In the genomic region with DNA sequence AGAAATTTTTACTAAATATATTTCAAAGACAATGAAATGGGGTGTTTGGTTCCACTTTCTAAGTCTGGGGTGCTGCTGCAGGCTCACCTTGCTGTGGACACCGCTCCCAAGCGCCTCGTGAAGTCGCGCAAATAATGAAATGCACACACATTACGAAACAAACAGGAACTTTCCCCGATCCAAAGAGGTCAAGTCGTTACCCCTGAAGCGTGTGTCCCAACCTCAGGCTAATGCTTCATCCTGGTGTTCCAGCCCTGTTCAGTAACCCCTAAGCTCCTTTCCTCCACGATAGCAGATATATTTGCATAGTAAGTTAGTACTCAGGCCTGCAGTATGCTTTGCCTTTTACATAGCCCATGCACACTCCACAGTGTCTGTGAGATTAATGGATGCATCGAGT, we compare ENCODE assay signal across 12 mouse cellular contexts. TPM values are rescaled to one million over a fixed set of nuclear protein-coding genes. Genes with fewer than 3 reads are reported as not detected.
A peak's percentile ranks its signal among the peaks of the same experiment; 100 is the strongest.
DNase-seq lines count a peak whose midpoint lies in the region; ATAC-seq and TF ChIP-seq lines count a peak whose summit lies in the region.
"Had no signal": no experiment of that assay in that cellular context is flagged by ENCODE, and none has a peak within 500 bp of the region (broad histone marks: within the 10 kb centered on the region; RNA-seq: fewer than 3 reads in every experiment).

No protein-coding gene starts in this region.

- 0 out of 2 replicates have a peak, but pooled peaks have one; percentile 46 for ATAC-seq in lung, embryonic 16.5 days (ENCODE audit: low read depth)
- ATAC-seq in frontal cortex, adult (ENCODE audit: low TSS enrichment): no peak
- no peak for ATAC-seq in midbrain, embryonic 14.5 days (ENCODE audit: low FRiP score, low TSS enrichment)

- no peaks in the 10 kb centered on the region for H3K27me3 ChIP-seq in lung, embryonic 16.5 days (ENCODE audit: control insufficient read depth, insufficient read depth, low read depth, low read length)
- no peaks in the 10 kb centered on the region for H3K27me3 ChIP-seq in midbrain, embryonic 14.5 days (ENCODE audit: control insufficient read depth, insufficient read depth, low read length)
- H3K27me3 ChIP-seq: limb, embryonic 15.5 days had no signal

- no peak for TF ChIP-seq POLR2A in lung, adult 2 months (IDR thresholded peaks at IDR 0.05; ENCODE audit: borderline replicate concordance, extremely low read depth, low read depth, low read length)

- WGBS in lung, adult 2 months: 47% methylated on average over 11 of the region's 11 CpGs
- WGBS in lung, embryonic 16.5 days: 34% methylated on average over 11 of the region's 11 CpGs
- 68% methylated on average over 11 of the region's 11 CpGs for WGBS in midbrain, embryonic 14.5 days

- no peak for TF ChIP-seq CTCF in lung, adult 2 months (IDR thresholded peaks at IDR 0.05; ENCODE audit: insufficient read depth, low read length)

- no peaks in the 10 kb centered on the region for H3K36me3 ChIP-seq in lung, embryonic 16.5 days (ENCODE audit: control insufficient read depth, insufficient read depth, low read length)
- H3K36me3 ChIP-seq in midbrain, embryonic 14.5 days (ENCODE audit: control insufficient read depth, insufficient read depth, low read length): no peaks in the 10 kb centered on the region
- H3K36me3 ChIP-seq: limb, embryonic 15.5 days; midbrain, embryonic 13.5 days had no signal

- H3K27ac ChIP-seq in lung, embryonic 16.5 days (ENCODE audit: low read length): no peak overlapping the region
- no peak overlapping the region for H3K27ac ChIP-seq in midbrain, embryonic 14.5 days (replicated peaks; ENCODE audit: low read depth, low read length)
- H3K27ac ChIP-seq: limb, embryonic 15.5 days; midbrain, embryonic 13.5 days had no signal

- H3K9me3 ChIP-seq in lung, embryonic 16.5 days (ENCODE audit: control insufficient read depth, low read length): no peaks in the 10 kb centered on the region
- H3K9me3 ChIP-seq in midbrain, embryonic 14.5 days (ENCODE audit: control insufficient read depth, low read length): no peaks in the 10 kb centered on the region
- H3K9me3 ChIP-seq: limb, embryonic 15.5 days; midbrain, embryonic 13.5 days had no signal

- H3K4me1 ChIP-seq in lung, adult 2 months (ENCODE audit: control insufficient read depth, insufficient read depth, low read length): no peaks in the 10 kb centered on the region
- no peaks in the 10 kb centered on the region for H3K4me1 ChIP-seq in lung, embryonic 16.5 days (replicated peaks; ENCODE audit: control insufficient read depth, insufficient read depth, low read length)
- H3K4me1 ChIP-seq in midbrain, embryonic 14.5 days (ENCODE audit: control insufficient read depth, insufficient read depth, low read length): no peaks in the 10 kb centered on the region

- DNase-seq in adrenal gland, postnatal 10 days: peak; percentile 29
- no peak for DNase-seq in adrenal gland, adult 2 months
- peak; percentile 58 to 73 for DNase-seq in lung, adult 18-20 months
- no peak for DNase-seq in lung, adult 2 months
- no peak for DNase-seq in natural killer cell, adult 2 months (ENCODE audit: low spot score in 2 of 2)
- no peak for DNase-seq in midbrain, embryonic 14.5 days
- DNase-seq: cerebellum, adult 11-12 months; layer of hippocampus, adult 9-11 months had no signal

- no peak overlapping the region for H3K9ac ChIP-seq in lung, embryonic 16.5 days (ENCODE audit: low read length)
- H3K9ac ChIP-seq in midbrain, embryonic 14.5 days (replicated peaks; ENCODE audit: low read length): no peak overlapping the region

- H3K4me2 ChIP-seq in lung, embryonic 16.5 days (ENCODE audit: low read depth, low read length): peak overlapping the region; percentile 89
- H3K4me2 ChIP-seq in midbrain, embryonic 14.5 days (ENCODE audit: low read length): no peak overlapping the region; the same call in 1 of the 2 replicates

- H3K4me3 ChIP-seq in lung, adult 2 months (replicated peaks; ENCODE audit: extremely low read depth, low read depth, low read length): no peak overlapping the region
- no peak overlapping the region; the same call in 1 of the 2 replicates for H3K4me3 ChIP-seq in lung, embryonic 16.5 days (ENCODE audit: low read length)
- H3K4me3 ChIP-seq in midbrain, embryonic 14.5 days (replicated peaks; ENCODE audit: low read depth, low read length): no peak overlapping the region

RNA-seq across cellular contexts. Expression of a gene that starts 0.9 kb away (rescaled TPM):
- 1 to 10 TPM; 8.2 to 9.7 TPM for total RNA-seq in adrenal gland, postnatal 10 days (2021)
- 10 to 100 TPM in 1 of 2 experiments, 1 to 10 TPM in 1; 4.7 to 30.0 TPM for total RNA-seq in adrenal gland, adult 2 months (2021)
- 1.9 and 2.5 TPM in 2 replicates for polyA plus RNA-seq in adrenal gland, adult 2 months (2012; rRNA removed)
- 11.1 and 15.1 TPM in 2 replicates for polyA plus RNA-seq in lung, adult 2 months (2012; rRNA removed)
- 11.6 and 11.8 TPM in 2 replicates for polyA plus RNA-seq in lung, embryonic 16.5 days (2015; fragmentation: Nextera tagmentation; extraction: Ambion mirVana)
- 8.6 and 18.6 TPM in 2 replicates for polyA plus RNA-seq in midbrain, embryonic 14.5 days (2014; fragmentation: Nextera tagmentation; extraction: Ambion mirVana)

Comparison
In these comparisons a context has a peak if more than half of its experiments do, and no peak if none do; other contexts are left out.
1. DNase-seq: peak in adrenal gland, postnatal 10 days (single experiment) and lung, adult 18-20 months (2 of 2); none in adrenal gland, adult 2 months (single experiment), lung, adult 2 months (single experiment), natural killer cell, adult 2 months (0 of 2) and midbrain, embryonic 14.5 days (single experiment).